Mouse (Mus musculus) midbrain, embryonic 16.5 days (tissue): ENCODE results near the gene 4932438H23Rik. TPM values are rescaled to one million over a fixed set of nuclear protein-coding genes. Genes with fewer than 3 reads are reported as not detected.
"Not testable (repeated sequence)": the region's sequence is repeated elsewhere in the genome, so short reads cannot be mapped to it uniquely, and the experiment has no call there.

Experiments used
- ATAC-seq: fragments of 200-750 bp; cut with Nextera tagmentation; 2 replicates; pipeline ENCODE4 v1.8.0; 2017; ENCODE audit warnings: moderate TSS enrichment
- H3K27ac ChIP-seq: fragments of 300-500 bp; sonication (generic); 2 replicates; pipeline ENCODE4 v1.5.1; 2014; ENCODE audit warnings: mild to moderate bottlenecking, low read length, mixed read lengths
- H3K27me3 ChIP-seq: fragments of 300-500 bp; sonication (generic); 2 replicates; pipeline ENCODE4 v1.6.1; 2014; ENCODE audit warnings: low read depth, low read length, mixed read lengths; ENCODE audit not compliant: control insufficient read depth, insufficient read depth
- H3K36me3 ChIP-seq: fragments of 300-500 bp; sonication (generic); 2 replicates; pipeline ENCODE4 v1.6.1; 2014; ENCODE audit warnings: mild to moderate bottlenecking, low read length, moderate library complexity, mixed read lengths; ENCODE audit not compliant: control insufficient read depth, insufficient read depth
- H3K4me1 ChIP-seq: fragments of 300-500 bp; sonication (generic); 2 replicates; pipeline ENCODE4 v1.6.1; 2014; ENCODE audit warnings: mild to moderate bottlenecking, low read length, mixed read lengths; ENCODE audit not compliant: control insufficient read depth, insufficient read depth
- H3K4me2 ChIP-seq: fragments of 300-500 bp; sonication (generic); 2 replicates; pipeline ENCODE4 v1.6.1; 2014; ENCODE audit warnings: mild to moderate bottlenecking, low read length, mixed read lengths
- H3K4me3 ChIP-seq: fragments of 300-500 bp; sonication (generic); 2 replicates; pipeline ENCODE4 v1.5.1; 2014; ENCODE audit warnings: low read depth, mild to moderate bottlenecking, low read length, moderate library complexity, mixed read lengths
- H3K9ac ChIP-seq: fragments of 300-500 bp; sonication (generic); 2 replicates; pipeline ENCODE4 v1.6.1; 2014; ENCODE audit warnings: low read depth, low read length, mixed read lengths
- H3K9me3 ChIP-seq: fragments of 300-500 bp; sonication (generic); replicated peaks from 2 replicates; pipeline ENCODE4 v1.6.1; 2014; ENCODE audit warnings: mild to moderate bottlenecking, low read length, mixed read lengths; ENCODE audit not compliant: control insufficient read depth, poor library complexity, severe bottlenecking
- WGBS: fragments of 180-500 bp; shearing (Covaris S2); extraction: QIAGEN DNeasy Blood & Tissue Kit; methylation state at CpG from one replicate; pipeline ENCODE4 v1.1.7; 2014; 5-methylcytosine and 5-hydroxymethylcytosine counted together
- polyA plus RNA-seq: library from polyadenylated mRNA; unstranded; fragments of >200 nt; fragmentation: Nextera tagmentation; extraction: Ambion mirVana; gene quantifications from 2 replicates; pipeline ENCODE4 v1.2.1, GENCODE M21; 2015

4932438H23Rik gene
- polyA plus RNA-seq, 1 experiment from 2014 or later = 0.87 TPM

DNA sequence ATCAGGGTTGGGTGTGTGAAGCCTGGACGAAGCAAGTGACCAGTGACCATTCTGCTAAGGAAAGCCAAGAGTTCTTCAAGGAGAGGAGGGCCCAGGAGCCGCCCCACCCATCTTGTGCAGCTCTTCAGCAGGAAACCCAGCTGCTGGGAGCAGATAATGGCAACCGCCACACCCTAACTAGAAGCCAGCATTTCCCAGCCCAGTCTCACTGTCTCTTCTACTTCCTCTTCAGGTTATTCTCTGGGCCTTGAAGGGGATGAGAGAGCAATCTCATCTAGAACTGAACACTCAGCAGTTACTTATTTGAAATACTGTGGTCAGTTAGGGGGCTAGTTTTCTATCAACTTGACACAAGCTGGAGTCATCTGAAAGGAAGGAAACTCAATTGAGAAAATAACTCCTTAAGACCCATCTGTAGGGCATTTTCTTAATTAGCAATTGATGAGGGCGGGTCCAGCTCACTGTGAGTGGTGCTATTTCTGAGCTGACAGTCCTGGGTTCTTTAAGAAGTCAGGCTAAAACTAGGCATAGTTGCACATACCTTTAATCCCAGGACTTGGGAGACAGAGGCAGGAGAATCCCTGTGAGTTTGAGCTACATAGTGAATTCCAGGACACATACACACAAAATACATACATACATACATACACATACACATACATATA is 8.1 kb downstream of the 4932438H23Rik start:
- no peaks in the 10 kb centered on the region for H3K4me1 ChIP-seq
- no peak overlapping the region for H3K4me3 ChIP-seq
- peaks cover 11% of the 10 kb centered on the region for H3K27me3 ChIP-seq
- H3K27ac ChIP-seq = no peak overlapping the region
- H3K9ac ChIP-seq = no peak overlapping the region
- no peaks in the 10 kb centered on the region for H3K36me3 ChIP-seq
- H3K4me2 ChIP-seq = no peak overlapping the region
- no peak for ATAC-seq
- H3K9me3 ChIP-seq = no peaks in the 10 kb centered on the region
- 71% methylated on average over 4 of the region's 4 CpGs for WGBS

DNA sequence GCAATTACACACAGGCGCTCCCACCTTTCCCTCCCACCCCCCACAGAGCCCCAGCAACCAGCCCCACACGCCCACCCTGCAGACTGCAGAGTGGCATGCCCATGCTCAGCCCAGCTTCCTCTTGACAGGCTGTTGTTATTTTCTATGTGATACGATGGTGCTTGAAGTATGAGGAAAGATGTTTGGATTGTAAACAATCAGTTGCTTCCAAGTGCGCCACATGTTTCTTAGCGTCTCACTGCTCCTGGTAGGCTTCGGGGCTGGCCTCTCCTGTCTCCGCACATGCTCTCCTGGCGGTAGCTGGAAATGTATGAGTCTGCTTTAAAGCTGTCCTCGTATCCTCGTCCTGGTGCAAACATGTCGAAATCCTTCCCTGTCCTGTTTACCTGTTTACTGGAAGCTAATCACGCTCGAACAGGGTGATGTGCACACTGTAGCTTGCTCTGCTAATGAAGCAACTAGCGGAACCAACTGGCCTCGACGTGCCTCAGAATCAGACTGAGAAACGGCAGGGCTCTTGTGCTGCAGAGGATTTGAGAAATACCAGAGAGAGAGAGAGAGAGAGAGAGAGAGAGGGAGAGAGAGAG is 9.6 kb downstream of the 4932438H23Rik start:
- WGBS = 70% methylated on average over 17 of the region's 17 CpGs
- Histone ChIP-seq H3K27me3 (peaks cover 11% of the 10 kb centered on the region), H3K4me1 (no peaks in the 10 kb centered on the region), H3K9me3 (no peaks in the 10 kb centered on the region), H3K9ac (no peak overlapping the region), H3K4me3 (no peak overlapping the region), H3K36me3 (no peaks in the 10 kb centered on the region), H3K4me2 (no peak overlapping the region), H3K27ac (no peak overlapping the region)
- no peak for ATAC-seq

DNA sequence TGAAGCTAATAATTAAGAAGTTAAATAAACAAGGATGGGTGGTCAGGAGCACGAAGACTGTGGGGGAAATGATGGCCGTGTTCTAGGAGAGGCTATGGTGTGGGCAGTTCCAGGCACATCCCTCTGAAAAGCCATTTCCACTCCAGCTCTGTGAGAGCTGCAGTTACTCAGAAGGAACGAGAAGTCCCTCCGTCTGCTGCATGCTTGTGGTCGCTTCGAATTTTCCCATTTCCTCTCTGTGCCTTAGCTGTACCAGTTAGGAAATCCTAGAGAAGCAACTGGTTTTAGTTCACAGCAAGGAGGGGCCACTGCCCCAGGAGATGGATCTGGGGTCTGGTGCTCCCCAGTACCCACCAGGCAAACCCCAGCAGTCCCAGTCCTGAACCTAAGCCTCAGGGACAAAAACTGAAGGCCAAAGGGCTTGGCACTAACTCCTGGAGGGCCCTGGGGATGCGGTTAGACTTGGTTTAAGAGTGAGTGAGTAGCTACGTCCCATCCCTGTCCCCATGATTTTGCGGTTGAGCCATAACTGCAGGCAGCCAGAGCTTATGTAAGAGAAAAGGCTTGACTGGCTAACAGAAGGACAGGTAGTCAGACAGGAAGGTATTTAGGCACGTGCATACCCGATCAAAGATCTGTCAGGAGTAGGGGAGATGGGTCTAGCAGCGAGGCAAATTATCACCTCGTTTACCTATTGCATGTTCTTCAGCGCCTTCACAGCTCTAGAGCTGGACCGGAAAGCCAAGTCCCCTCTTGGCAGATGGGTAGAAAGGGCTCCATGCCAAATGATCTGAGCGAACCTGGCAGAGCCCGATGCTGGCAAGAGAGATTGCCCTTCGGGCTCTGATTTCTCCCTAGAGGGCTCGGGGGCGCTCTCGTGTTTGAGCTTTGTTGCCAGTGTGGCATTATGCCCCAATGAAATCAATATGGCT is 10.3 kb downstream of the 4932438H23Rik start:
- 85% methylated on average over 21 of the region's 21 CpGs for WGBS
- Histone ChIP-seq H3K36me3 (no peaks in the 10 kb centered on the region), H3K4me3 (no peak overlapping the region), H3K4me2 (no peak overlapping the region), H3K9ac (no peak overlapping the region), H3K27me3 (peaks cover 11% of the 10 kb centered on the region), H3K27ac (no peak overlapping the region), H3K4me1 (no peaks in the 10 kb centered on the region), H3K9me3 (no peaks in the 10 kb centered on the region)
- ATAC-seq = 0 out of 2 replicates have a peak, but pooled peaks have one; percentile 17

DNA sequence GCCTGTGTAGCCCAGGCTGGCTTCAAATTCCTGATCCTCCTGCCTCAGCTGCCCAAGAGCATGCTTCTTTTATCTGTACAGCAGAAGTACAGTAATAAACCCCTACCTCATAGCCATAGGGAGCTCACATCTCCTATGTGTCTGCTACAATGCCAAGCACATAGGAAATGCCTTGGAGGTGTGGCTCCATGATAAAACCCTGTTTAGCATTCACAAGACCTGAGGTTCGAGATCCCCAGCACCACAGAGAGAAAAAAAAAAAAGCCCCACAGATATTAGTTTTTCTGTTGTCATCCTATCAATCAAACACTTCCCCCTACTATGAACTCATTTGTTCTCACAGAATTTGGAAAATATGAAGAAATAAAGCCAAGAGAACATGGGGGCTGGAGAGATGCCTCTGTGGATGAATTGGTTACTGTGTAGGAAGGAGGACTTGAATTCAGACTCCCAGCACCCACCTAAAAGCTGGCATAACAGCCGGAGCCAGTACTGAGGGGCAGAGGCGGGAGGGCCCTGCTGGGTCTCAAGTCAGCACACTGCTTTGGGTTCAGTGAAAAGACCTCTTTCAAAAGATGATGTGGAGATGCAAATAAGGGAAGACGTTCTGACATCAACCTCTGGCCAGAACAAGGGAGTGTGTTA is 11.8 kb downstream of the 4932438H23Rik start:
- no peak overlapping the region for H3K4me3 ChIP-seq
- H3K4me1 ChIP-seq = no peaks in the 10 kb centered on the region
- no peak for ATAC-seq
- WGBS = 60% methylated on average over 4 of the region's 4 CpGs
- no peak overlapping the region for H3K27ac ChIP-seq
- H3K27me3 ChIP-seq = peaks cover 8% of the 10 kb centered on the region; the same call in 1 of the 2 replicates
- no peak overlapping the region for H3K4me2 ChIP-seq
- H3K9me3 ChIP-seq = no peaks in the 10 kb centered on the region
- no peaks in the 10 kb centered on the region for H3K36me3 ChIP-seq
- H3K9ac ChIP-seq = no peak overlapping the region

DNA sequence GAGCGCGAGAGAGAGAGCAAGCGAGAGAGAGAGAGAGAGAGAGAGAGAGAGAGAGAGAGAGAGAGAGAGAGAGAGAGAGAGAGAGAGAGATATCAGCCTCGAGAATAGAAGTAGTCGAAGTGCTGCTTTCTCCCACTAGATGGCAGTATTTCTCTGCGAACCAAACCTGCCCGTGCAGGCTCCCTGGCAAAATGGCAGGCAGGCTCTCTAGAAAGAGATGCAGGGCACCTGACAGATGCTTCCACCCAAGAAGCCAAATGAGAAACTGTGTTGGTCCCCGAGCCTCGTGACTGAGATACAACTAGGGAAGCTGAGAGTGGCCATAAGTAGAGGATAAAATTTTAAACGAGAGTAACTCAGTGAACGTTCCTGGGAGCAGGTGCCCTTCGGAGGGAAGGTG is 13.4 kb downstream of the 4932438H23Rik start:
- Histone ChIP-seq H3K36me3 (no peaks in the 10 kb centered on the region), H3K4me2 (no peak overlapping the region), H3K9me3 (no peaks in the 10 kb centered on the region), H3K27ac (no peak overlapping the region), H3K4me1 (no peaks in the 10 kb centered on the region), H3K27me3 (peaks cover under 1% of the 10 kb centered on the region; the same call in 1 of the 2 replicates), H3K9ac (no peak overlapping the region), H3K4me3 (no peak overlapping the region)
- peak; percentile 42; the same call in 1 of the 2 replicates for ATAC-seq
- 19% methylated on average over 11 of the region's 12 CpGs for WGBS

DNA sequence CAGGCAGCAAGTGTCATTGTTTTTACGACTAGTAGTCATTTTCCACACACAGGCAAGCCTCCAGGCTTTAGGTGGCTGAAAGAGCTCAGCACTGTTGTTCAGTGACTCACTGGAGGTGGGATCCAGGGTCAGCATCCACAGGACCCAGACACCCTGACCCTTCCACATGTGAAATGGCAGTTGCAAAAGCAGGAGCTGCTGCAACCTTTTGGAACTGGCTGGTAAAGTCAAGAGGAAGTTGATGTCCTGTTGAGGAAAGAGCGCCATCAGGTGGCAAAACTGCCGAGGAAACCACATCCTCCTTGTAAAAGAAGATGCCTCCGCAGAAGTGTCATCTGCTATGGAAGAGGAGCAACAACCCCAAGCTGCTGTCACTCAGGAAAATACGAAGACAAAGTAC is 18.7 kb downstream of the 4932438H23Rik start:
- WGBS = 78% methylated on average over 5 of the region's 5 CpGs
- no peak for ATAC-seq

DNA sequence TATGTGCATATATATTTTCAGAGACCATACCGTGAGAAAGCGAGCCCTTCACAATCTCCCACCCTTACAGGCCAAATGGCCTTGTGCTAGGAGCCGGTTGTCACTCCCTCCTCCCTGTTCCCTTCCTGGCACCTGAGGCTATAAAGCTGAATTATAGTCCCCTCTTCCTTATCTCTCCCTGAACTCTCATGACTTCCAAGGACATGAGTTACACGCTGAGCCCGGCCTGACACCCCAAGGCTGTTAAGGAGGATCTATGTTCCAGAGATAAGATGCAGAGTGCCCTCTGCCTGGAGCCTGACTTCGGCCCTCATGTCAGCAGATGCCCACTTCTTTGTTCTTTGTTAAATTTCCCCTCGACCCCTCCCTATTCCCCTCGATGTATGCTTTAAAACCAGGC is 19.5 kb downstream of the 4932438H23Rik start:
- H3K9me3 ChIP-seq, H3K27ac ChIP-seq, H3K4me3 ChIP-seq, H3K9ac ChIP-seq, H3K4me1 ChIP-seq, ATAC-seq, H3K27me3 ChIP-seq, H3K4me2 ChIP-seq, H3K36me3 ChIP-seq: not testable (repeated sequence)
- 87% methylated on average over 8 of the region's 8 CpGs for WGBS

More for the DNA sequence above, 18.7 kb downstream of the 4932438H23Rik start:
- Histone ChIP-seq H3K9me3 (no peaks in the 10 kb centered on the region), H3K4me3 (no peak overlapping the region), H3K36me3 (no peaks in the 10 kb centered on the region), H3K27ac (no peak overlapping the region), H3K4me1 (no peaks in the 10 kb centered on the region; the same call in 1 of the 2 replicates), H3K27me3 (no peaks in the 10 kb centered on the region), H3K9ac (no peak overlapping the region), H3K4me2 (no peak overlapping the region)

DNA sequence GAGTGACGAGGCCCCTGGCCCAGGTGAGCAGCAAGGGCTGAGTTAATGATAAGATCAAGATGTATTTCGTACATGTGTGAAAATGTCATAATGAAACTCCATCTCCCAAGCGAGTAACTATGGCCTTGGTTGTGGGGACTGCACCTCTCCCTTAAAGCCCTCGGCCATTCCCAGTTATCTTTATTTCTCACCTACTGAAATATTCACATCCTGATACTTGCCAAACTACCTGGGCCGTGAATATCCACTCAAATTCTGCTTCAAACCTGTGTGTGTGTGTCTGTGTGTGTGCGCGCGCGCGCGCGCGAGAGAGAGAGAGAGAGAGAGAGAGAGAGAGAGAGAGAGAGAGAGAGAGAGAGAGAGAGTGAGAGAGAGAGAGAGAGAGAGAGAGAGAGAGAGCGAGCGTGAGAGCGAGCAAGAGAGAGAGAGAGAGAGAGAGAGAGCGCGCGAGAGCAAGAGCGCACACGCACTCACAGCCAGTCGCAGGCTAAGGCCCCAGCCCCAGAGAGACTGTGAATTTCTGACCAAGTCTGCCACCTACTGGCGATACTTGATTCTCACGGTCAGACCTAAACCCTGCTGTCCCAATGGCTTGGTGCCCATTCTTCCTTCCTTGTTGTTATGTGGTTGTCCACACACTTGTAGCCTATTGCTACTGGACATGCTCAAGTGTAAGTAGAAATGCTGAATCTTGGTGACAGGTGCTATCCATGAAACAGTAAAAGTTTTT is 21.6 kb downstream of the 4932438H23Rik start:
- ATAC-seq = peak; percentile 96
- H3K4me2 ChIP-seq = peak overlapping the region; percentile 24; the same call in 1 of the 2 replicates

More for the DNA sequence above, 21.6 kb downstream of the 4932438H23Rik start:
- Histone ChIP-seq H3K9me3 (no peaks in the 10 kb centered on the region), H3K4me1 (peaks cover 7% of the 10 kb centered on the region), H3K9ac (no peak overlapping the region), H3K4me3 (no peak overlapping the region), H3K27ac (no peak overlapping the region), H3K27me3 (no peaks in the 10 kb centered on the region), H3K36me3 (no peaks in the 10 kb centered on the region)
- 45% methylated on average over 19 of the region's 24 CpGs for WGBS
